Mouse (Mus musculus): ENCODE results near the gene Armc10. TPM values are rescaled to one million over a fixed set of nuclear protein-coding genes. Genes with fewer than 3 reads are reported as not detected.
"Not testable (repeated sequence)": the region's sequence is repeated elsewhere in the genome, so short reads cannot be mapped to it uniquely, and the experiment has no call there.

Armc10 gene
- 1 to 10 TPM; 3.5 to 4.1 TPM for total RNA-seq (2021)
- long read RNA-seq, experiment 1, partial matches to known transcripts: 1 of 1 reads
- long read RNA-seq, experiment 1, other reads (novel, unspliced or antisense): 0 of 1 reads
- long read RNA-seq, experiment 2, transcript Armc10-201 (6 exons, 2,221 nt): major isoform, 9 of 12 reads
- long read RNA-seq, experiment 2, partial matches to known transcripts: 1 of 12 reads
- long read RNA-seq, experiment 2, other reads (novel, unspliced or antisense): 2 of 12 reads

- peak within 1 kb of the TSS; percentile 88 for H3K4me3 ChIP-seq
- peak within 1 kb of the TSS; percentile 85 for H3K27ac ChIP-seq
- intact Hi-C loops (cut with DNase I): loop anchor here (5.0 kb wide), 1 partner anchor 57 kb away; the partner anchor contains the start of gene Napepld
- peak; percentile 87 for DNase-seq
- no peak for TF ChIP-seq CTCF (IDR thresholded peaks at IDR 0.05)
Measured at GRCm38 (mm10) chr5:21645439-21646132, at the start of gene Armc10, which contains the start of gene Fbxl13. Armc10 (plus strand) TSS chr5:21645813. Fbxl13 (minus strand) TSS chr5:21645634.

GRCm38 (mm10) chr5:21599536-21599935 lies 46.1 kb upstream of the Armc10 start:
- H3K4me3 ChIP-seq; intact Hi-C loops (cut with DNase I); H3K27ac ChIP-seq; DNase-seq: not testable (repeated sequence)

GRCm38 (mm10) chr5:21599961-21600360 lies 45.7 kb upstream of the Armc10 start:
- DNase-seq: no peak
- Histone ChIP-seq H3K27ac (no peak overlapping the region), H3K4me3 (no peak overlapping the region)
- intact Hi-C loops (cut with DNase I): no loop called here
- TF ChIP-seq CTCF (IDR thresholded peaks at IDR 0.05): no peak

- TF ChIP-seq CTCF (IDR thresholded peaks at IDR 0.05): no peak
- Histone ChIP-seq H3K4me3 (no peak overlapping the region), H3K27ac (no peak overlapping the region)
- no peak for DNase-seq
- intact Hi-C loops (cut with DNase I): no loop called here
Measured at GRCm38 (mm10) chr5:21605936-21606335, 39.7 kb upstream of the Armc10 start.

- intact Hi-C loops (cut with DNase I): no loop called here
- DNase-seq: peak; percentile 43
- no peak overlapping the region for H3K4me3 ChIP-seq
- TF ChIP-seq CTCF (IDR thresholded peaks at IDR 0.05): no peak
- peak overlapping the region; percentile 56 for H3K27ac ChIP-seq
Measured at GRCm38 (mm10) chr5:21608311-21609304, 37.0 kb upstream of the Armc10 start.

- intact Hi-C loops (cut with DNase I): no loop called here
Measured at GRCm38 (mm10) chr5:21610996-21611395, 34.6 kb upstream of the Armc10 start.

GRCm38 (mm10) chr5:21614299-21614698 lies 31.3 kb upstream of the Armc10 start:
- H3K4me3 ChIP-seq; intact Hi-C loops (cut with DNase I); DNase-seq; H3K27ac ChIP-seq: not testable (repeated sequence)

More at GRCm38 (mm10) chr5:21610996-21611395, 34.6 kb upstream of the Armc10 start:
- no peak overlapping the region for H3K4me3 ChIP-seq
- no peak overlapping the region for H3K27ac ChIP-seq
- no peak for DNase-seq
- no peak for TF ChIP-seq CTCF (IDR thresholded peaks at IDR 0.05)

GRCm38 (mm10) chr5:21616450-21617009 lies 29.1 kb upstream of the Armc10 start:
- H3K4me3 ChIP-seq: no peak overlapping the region
- H3K27ac ChIP-seq: no peak overlapping the region
- TF ChIP-seq CTCF (IDR thresholded peaks at IDR 0.05): no peak
- intact Hi-C loops (cut with DNase I): no loop called here
- DNase-seq: no peak

GRCm38 (mm10) chr5:21625916-21626315 lies 19.7 kb upstream of the Armc10 start:
- intact Hi-C loops (cut with DNase I): no loop called here
- H3K27ac ChIP-seq: no peak overlapping the region
- no peak for TF ChIP-seq CTCF (IDR thresholded peaks at IDR 0.05)
- H3K4me3 ChIP-seq: no peak overlapping the region
- no peak for DNase-seq

- no peak overlapping the region for H3K4me3 ChIP-seq
Measured at GRCm38 (mm10) chr5:21640961-21641360, 4.7 kb upstream of the Armc10 start.

GRCm38 (mm10) chr5:21643606-21644005 lies 2.0 kb upstream of the Armc10 start:
- TF ChIP-seq CTCF (IDR thresholded peaks at IDR 0.05): no peak
- H3K27ac ChIP-seq: no peak overlapping the region
- no peak for DNase-seq
- intact Hi-C loops (cut with DNase I): loop anchor here (5.0 kb wide), 2 partner anchors 211 to 381 kb away; no protein-coding TSS in a partner anchor
- H3K4me3 ChIP-seq: no peak overlapping the region

More at GRCm38 (mm10) chr5:21640961-21641360, 4.7 kb upstream of the Armc10 start:
- peak; percentile 72 for TF ChIP-seq CTCF (IDR thresholded peaks at IDR 0.05)
- intact Hi-C loops (cut with DNase I): loop anchor here (5.0 kb wide), 2 partner anchors 209 to 379 kb away; no protein-coding TSS in a partner anchor
- H3K27ac ChIP-seq: no peak overlapping the region
- no peak for DNase-seq

GRCm38 (mm10) chr5:21644891-21645438 lies 648 bp upstream of the Armc10 start:
- no peak for TF ChIP-seq CTCF (IDR thresholded peaks at IDR 0.05)
- DNase-seq: no peak
- peak overlapping the region; percentile 59 for H3K27ac ChIP-seq
- H3K4me3 ChIP-seq: peak overlapping the region; percentile 88
- intact Hi-C loops (cut with DNase I): loop anchor here (5.0 kb wide), 3 partner anchors 57 to 383 kb away; partner anchors contain the start of gene Napepld
